Mouse (Mus musculus) megakaryocyte, embryonic 14.5 days (primary cell): ENCODE results near the gene Ass1.
"Not testable (repeated sequence)": the region's sequence is repeated elsewhere in the genome, so short reads cannot be mapped to it uniquely, and the experiment has no call there.

Source experiments
- FLI1 ChIP-seq: IDR thresholded peaks from 2 replicates; pipeline ENCODE4 v1.6.1; 2012; ENCODE audit warnings: low read length, inconsistent platforms, mixed read lengths
- GATA1 ChIP-seq: IDR thresholded peaks from 3 replicates; pipeline ENCODE4 v1.6.1; 2012; ENCODE audit warnings: mixed read lengths, low read length, inconsistent platforms, borderline replicate concordance

- TF ChIP-seq GATA1, FLI1: not testable (repeated sequence)
Observed at GRCm38 (mm10) chr2:31551351-31551750, 81.3 kb downstream of the Ass1 start.
